Mouse (Mus musculus): ENCODE measurements at regions not wholly inside any gene's neighbourhood (a gene's known extent, or its start where the extent isn't known, plus 50 kb on each side); places are given as distances from the start of the nearest gene placed in this dataset.
"Not testable (repeated sequence)": the region's sequence is repeated elsewhere in the genome, so short reads cannot be mapped to it uniquely, and the experiment has no call there.

DNA sequence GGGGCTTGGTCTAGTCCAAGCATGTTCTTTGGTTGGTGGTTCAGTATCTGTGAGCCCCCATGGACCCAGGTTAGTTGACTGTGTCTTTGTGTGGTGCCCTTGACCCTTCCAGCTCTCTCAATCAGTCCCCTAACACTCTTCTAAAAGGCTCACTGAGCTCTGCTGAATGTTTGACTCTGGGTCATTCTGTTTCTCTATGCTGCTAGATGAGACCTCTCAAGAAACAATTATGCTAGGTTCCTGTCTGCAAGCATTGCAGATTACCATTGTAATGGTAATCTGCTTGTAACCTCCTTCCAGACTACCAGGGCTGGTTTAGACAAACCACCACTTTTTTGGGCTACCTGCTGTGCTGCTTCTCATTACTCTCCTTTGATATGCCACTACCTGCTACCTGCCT lies 2863.9 kb downstream of the Gm37988 start:
- no peak for DNase-seq (ENCODE audit: low read depth)

DNA sequence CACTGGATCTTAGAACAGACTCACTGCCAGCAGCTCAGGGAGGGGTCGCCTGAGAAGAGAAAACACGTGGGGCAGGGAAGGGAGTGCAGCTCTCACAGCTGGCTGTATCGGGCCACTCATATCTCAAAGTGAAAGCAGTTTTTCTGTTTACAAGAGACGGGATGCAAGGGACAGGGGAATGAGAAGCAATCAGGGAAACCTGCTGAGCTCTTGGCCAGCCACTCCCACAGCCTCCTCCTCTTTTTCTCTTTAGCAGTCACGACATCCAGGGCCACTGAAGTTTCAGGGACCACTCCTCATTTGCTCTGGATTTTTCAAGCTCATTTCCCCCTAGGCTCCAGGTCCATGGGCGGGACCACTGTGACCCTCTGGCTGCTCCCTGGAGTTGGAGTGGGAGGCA lies 2901.5 kb downstream of the Gm37988 start:
- DNase-seq (ENCODE audit: low read depth) = not testable (repeated sequence)

DNA sequence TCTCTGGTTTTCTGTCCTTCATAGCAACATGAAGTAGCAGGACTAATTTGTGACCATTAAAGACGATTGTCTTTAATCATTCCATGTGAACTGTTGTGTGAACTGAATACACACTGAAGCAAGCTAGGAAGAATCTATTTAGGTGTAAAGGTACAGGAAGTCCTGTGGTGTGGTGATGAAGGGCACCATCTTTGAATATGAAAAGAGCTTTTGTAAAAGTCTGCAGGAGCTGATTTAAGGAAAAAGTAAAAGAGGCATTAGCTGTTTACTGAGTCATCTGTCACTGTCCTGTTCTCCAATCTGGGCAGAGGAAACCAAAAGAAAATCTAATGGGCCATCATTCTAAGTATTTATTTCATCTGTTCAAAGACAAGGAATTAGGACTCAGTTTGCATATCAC lies 2925.0 kb downstream of the Gm37988 start:
- DNase-seq (ENCODE audit: low read depth) = no peak

DNA sequence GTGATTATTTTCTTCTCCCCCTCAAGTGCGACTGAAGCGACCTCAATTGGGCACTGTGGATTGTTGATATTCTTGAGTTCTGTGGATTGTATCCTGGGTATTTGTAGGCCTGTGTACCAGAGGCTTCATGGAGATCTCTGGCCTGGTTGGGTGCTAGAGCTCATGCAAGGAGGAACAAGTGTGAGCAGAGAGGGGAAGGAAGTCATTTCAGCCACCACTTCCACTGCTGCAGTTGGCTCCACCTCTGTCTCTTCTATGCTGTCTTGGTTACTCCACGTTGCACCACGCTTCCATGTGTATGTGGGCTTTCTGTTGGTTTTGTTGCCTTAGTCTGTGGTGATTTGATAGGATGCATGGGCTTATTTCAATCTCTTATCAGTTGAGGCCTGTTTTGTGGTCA lies 2929.6 kb downstream of the Gm37988 start:
- DNase-seq (ENCODE audit: low read depth) = peak; percentile 18

DNA sequence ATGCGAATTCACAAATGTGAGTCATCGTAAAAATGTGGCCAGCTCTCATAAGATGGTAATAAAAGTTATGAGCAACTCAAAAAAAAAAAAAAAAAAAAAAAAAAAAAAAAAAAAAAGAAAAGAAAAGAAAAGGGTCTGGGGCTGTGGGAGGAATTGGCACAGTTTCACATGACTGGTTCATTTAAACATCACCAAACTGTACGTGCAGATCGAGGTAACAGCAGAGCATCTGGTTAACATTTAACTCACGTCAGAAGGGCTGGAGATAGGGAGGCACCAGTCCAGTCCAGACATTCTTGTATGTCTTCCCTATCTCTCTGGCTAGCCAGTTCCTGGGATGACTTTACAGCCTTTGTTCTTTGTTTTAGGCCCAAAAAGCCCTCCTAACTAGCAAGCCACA lies 2938.2 kb downstream of the Gm37988 start:
- DNase-seq (ENCODE audit: low read depth) = no peak

DNA sequence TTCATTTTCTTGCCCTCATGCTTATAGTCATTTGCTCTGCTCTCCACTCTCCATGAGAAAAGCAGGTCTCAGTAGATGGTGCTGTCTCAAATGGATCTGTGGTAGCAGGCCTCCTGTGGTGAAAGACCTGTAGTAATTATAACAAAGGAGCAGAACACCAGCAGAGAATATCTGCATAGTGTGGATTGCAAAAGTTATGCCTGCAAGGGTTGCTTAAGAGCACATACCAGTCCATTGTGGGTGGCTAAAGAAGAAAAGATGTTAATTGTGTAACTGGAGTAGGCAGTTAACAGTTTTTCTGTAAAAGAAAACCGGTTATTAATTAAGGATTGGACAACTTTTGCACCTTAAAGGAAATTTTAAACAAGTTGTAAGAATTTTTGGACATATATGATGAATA lies 2969.0 kb downstream of the Gm37988 start:
- DNase-seq (ENCODE audit: low read depth) = peak; percentile 6

DNA sequence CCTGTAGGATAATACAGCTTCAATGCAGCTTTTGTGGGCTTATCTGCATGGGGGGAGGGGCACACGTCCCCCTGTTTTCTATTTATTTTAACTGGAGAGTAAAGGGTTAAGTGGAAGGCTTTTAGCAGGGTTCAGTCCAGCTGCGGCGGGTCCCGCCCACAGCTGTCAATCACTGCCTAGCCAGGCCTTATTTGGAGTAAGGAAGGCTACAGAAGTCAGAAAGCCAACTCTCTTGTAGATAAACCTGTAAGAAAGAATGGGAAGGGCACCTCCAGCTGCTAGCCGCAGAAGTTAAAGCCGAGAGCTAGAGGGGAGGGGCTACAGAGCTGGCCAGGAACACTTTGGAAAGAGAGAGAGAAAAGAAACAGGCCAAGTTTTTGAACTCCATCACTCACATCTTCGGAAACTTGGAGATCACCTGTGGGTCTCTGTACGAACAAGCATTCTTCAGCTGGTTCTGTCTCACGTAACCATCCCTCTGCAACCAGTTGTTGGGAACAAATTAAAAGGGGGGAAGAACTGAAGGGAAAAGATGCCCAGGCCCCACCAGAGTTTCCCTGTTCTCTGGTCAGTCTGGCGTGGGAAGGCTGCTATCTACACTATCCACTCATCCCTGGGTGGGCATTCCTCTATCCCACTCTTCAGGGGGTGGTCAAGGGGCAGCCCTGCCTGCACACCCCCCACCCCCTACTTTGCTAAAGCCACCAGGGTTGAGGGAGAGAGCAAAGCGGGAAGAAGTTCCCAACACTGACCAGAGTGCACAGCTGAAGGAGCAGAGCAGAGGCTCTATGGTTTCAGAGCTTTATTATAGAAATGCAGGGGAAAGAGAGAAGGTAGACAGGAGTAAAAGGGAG lies 2969.7 kb downstream of the Gm37988 start:
- DNase-seq (ENCODE audit: low read depth) = no peak

DNA sequence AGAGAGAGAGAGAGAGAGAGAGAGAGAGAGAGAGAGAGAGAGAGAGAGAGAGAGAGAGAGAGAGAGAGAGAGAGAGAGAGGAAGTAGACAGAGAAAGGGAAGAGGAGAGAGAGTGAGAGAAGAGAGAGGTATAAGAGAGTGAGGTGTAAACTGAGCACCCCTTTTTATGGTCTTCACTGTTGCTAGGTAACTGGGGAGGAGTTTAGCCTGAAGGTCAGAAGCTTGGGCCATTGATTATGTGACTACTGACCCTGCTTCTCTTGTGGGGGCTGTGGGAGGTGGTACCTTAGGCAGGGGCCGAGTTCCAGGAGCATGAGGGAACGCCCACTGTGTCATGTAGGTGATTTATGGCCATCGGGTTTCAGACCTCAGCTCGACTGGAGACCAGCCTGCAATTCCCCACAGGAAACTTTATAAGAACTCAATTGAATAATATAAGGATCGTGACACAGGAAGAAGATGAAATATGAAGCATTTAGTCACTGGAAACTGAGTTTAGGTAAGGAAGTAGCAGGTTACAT lies 2970.4 kb downstream of the Gm37988 start:
- not testable (repeated sequence) for DNase-seq (ENCODE audit: low read depth)

DNA sequence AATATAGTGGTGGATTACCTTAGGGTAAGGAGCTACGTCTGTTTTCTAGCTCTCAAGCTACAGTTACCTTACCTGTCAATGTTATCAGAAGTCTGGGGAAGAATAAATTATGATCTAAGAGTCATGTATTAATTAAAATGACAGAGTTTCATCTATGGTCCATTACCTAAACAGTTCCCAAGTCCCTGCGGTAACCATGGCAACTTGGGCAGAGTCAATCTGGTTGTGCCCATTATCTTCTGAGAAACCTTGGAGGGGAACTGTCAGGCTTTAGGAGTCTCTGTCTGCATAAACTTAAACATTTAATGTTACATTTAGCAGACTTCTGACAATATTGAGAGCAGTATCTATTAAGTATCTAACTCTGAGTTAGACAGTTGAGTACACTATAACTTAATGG lies 2971.0 kb downstream of the Gm37988 start:
- DNase-seq (ENCODE audit: low read depth) = no peak

DNA sequence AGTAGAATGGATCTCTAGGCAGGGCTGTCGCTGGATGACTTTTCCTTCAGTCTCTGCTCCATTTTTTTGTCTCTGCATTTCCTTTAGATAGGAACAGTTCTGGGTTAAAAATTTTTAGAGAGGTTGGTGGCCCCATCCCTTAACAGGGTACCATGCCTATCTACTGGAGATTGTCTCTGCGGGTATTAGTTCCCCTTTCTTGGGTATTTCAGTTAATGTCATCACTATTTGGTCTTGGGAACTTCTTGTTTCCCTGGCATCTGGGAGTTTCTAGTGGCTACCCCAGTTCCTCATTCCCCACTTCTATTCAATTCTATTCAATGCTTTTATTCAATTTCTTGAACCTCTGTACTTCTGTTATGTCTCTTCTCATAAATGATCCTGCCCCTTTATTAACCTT lies 3016.3 kb downstream of the Gm37988 start:
- no peak for DNase-seq (ENCODE audit: low read depth)
